In genomic region chr16:13819806-13820500, GRCm38 (mm10) we compare ENCODE assay signal across 8 mouse cellular contexts. TPM values are rescaled to one million over a fixed set of nuclear protein-coding genes. Genes with fewer than 3 reads are reported as not detected.
DNase-seq lines count a peak whose midpoint lies in the region; ATAC-seq and TF ChIP-seq lines count a peak whose summit lies in the region.

No protein-coding gene starts in this region.

- DNase-seq in cerebellum, adult 2 months: no peak
- DNase-seq in B cell, adult 2 months: peak; percentile 14 to 21
- no peak for DNase-seq in left cerebral cortex, postnatal 4 days
- DNase-seq in ovary, adult 18-20 months (ENCODE audit: low spot score): no peak

- H3K9me3 ChIP-seq in embryonic facial prominence, embryonic 12.5 days: no peaks in the 10 kb centered on the region
- H3K9me3 ChIP-seq in intestine, embryonic 15.5 days: no peaks in the 10 kb centered on the region
- H3K9me3 ChIP-seq in midbrain, embryonic 16.5 days (replicated peaks; ENCODE audit: control insufficient read depth, low read length, poor library complexity, severe bottlenecking): no peaks in the 10 kb centered on the region

- 20% methylated on average over 12 of the region's 12 CpGs for WGBS in cerebellum, adult 2 months
- WGBS in embryonic facial prominence, embryonic 12.5 days: 41% methylated on average over 12 of the region's 12 CpGs
- WGBS in intestine, embryonic 15.5 days: 23% methylated on average over 12 of the region's 12 CpGs
- WGBS in midbrain, embryonic 16.5 days: 32% methylated on average over 12 of the region's 12 CpGs

- H3K9ac ChIP-seq in embryonic facial prominence, embryonic 12.5 days: peak overlapping the region; percentile 78
- peak overlapping the region; percentile 83 for H3K9ac ChIP-seq in intestine, embryonic 15.5 days
- H3K9ac ChIP-seq in midbrain, embryonic 16.5 days (ENCODE audit: low read depth, low read length): peak overlapping the region; percentile 94

- no peaks in the 10 kb centered on the region for H3K27me3 ChIP-seq in cerebellum, adult 2 months (ENCODE audit: control insufficient read depth, insufficient read depth, low read length)
- H3K27me3 ChIP-seq in embryonic facial prominence, embryonic 12.5 days: no peaks in the 10 kb centered on the region
- no peaks in the 10 kb centered on the region for H3K27me3 ChIP-seq in intestine, embryonic 15.5 days (replicated peaks)
- H3K27me3 ChIP-seq in midbrain, embryonic 16.5 days (ENCODE audit: control insufficient read depth, insufficient read depth, low read depth, low read length): no peaks in the 10 kb centered on the region

- H3K4me3 ChIP-seq in cerebellum, adult 2 months (replicated peaks; ENCODE audit: insufficient read depth, low read depth, low read length): peak overlapping the region; percentile 68
- H3K4me3 ChIP-seq in embryonic facial prominence, embryonic 12.5 days: peak overlapping the region; percentile 81
- H3K4me3 ChIP-seq in intestine, embryonic 15.5 days (replicated peaks): peak overlapping the region; percentile 72
- peak overlapping the region; percentile 85 for H3K4me3 ChIP-seq in midbrain, embryonic 16.5 days (ENCODE audit: low read depth, low read length)

- 0 out of 2 replicates have a peak overlapping the region, but pooled peaks have one; percentile 40 for H3K27ac ChIP-seq in cerebellum, adult 2 months (ENCODE audit: insufficient read depth, low read length)
- H3K27ac ChIP-seq in embryonic facial prominence, embryonic 12.5 days: peak overlapping the region; percentile 97; the same call in 1 of the 2 replicates
- peak overlapping the region; percentile 90 for H3K27ac ChIP-seq in intestine, embryonic 15.5 days
- H3K27ac ChIP-seq in midbrain, embryonic 16.5 days (ENCODE audit: low read length): peak overlapping the region; percentile 90

- intact Hi-C loops in left cerebral cortex, postnatal 4 days (cut with DNase I): no loop called here

- H3K4me2 ChIP-seq in embryonic facial prominence, embryonic 12.5 days (replicated peaks): peak overlapping the region; percentile 67
- H3K4me2 ChIP-seq in intestine, embryonic 15.5 days (replicated peaks): peak overlapping the region; percentile 82
- H3K4me2 ChIP-seq in midbrain, embryonic 16.5 days (ENCODE audit: low read length): peak overlapping the region; percentile 73

- peaks cover 22% of the 10 kb centered on the region for H3K36me3 ChIP-seq in embryonic facial prominence, embryonic 12.5 days
- no peaks in the 10 kb centered on the region for H3K36me3 ChIP-seq in intestine, embryonic 15.5 days
- no peaks in the 10 kb centered on the region for H3K36me3 ChIP-seq in midbrain, embryonic 16.5 days (ENCODE audit: control insufficient read depth, insufficient read depth, low read length)

- no peak; the same call in 1 of the 2 replicates for ATAC-seq in cerebellum, adult (ENCODE audit: insufficient number of reproducible peaks, low FRiP score, low TSS enrichment)
- no peak for ATAC-seq in embryonic facial prominence, embryonic 12.5 days (ENCODE audit: insufficient number of reproducible peaks, insufficient read depth, low FRiP score, low TSS enrichment)
- no peak for ATAC-seq in intestine, embryonic 15.5 days
- no peak; the same call in 1 of the 2 replicates for ATAC-seq in midbrain, embryonic 16.5 days

- TF ChIP-seq POLR2A in cerebellum, adult 2 months (IDR thresholded peaks at IDR 0.05; ENCODE audit: borderline replicate concordance, insufficient read depth, low read length): no peak

- TF ChIP-seq CTCF in cerebellum, adult 2 months (IDR thresholded peaks at IDR 0.05; ENCODE audit: borderline replicate concordance, insufficient read depth, low read depth, low read length): no peak

- no peaks in the 10 kb centered on the region; the same call in 1 of the 2 replicates for H3K4me1 ChIP-seq in cerebellum, adult 2 months (ENCODE audit: control insufficient read depth, insufficient read depth, low read length)
- H3K4me1 ChIP-seq in embryonic facial prominence, embryonic 12.5 days: peaks cover 17% of the 10 kb centered on the region
- peaks cover 14% of the 10 kb centered on the region; the same call in 1 of the 2 replicates for H3K4me1 ChIP-seq in intestine, embryonic 15.5 days (replicated peaks)
- H3K4me1 ChIP-seq in midbrain, embryonic 16.5 days (ENCODE audit: control insufficient read depth, insufficient read depth, low read length): peaks cover 20% of the 10 kb centered on the region

RNA-seq across cellular contexts. Expression of gene Ntan1, which starts 1.3 kb away (rescaled TPM):
- polyA plus RNA-seq in cerebellum, adult 2 months (2012; rRNA removed): 120 and 121 TPM in 2 replicates
- polyA plus RNA-seq in embryonic facial prominence, embryonic 12.5 days (2016; fragmentation: Nextera tagmentation; extraction: Ambion mirVana): 208 and 214 TPM in 2 replicates
- polyA plus RNA-seq in intestine, embryonic 15.5 days (2015; fragmentation: Nextera tagmentation; extraction: Ambion mirVana): 147 and 152 TPM in 2 replicates
- polyA plus RNA-seq in midbrain, embryonic 16.5 days (2015; fragmentation: Nextera tagmentation; extraction: Ambion mirVana): 209 and 214 TPM in 2 replicates
- total RNA-seq in left cerebral cortex, postnatal 4 days (2021): 100 to 1,000 TPM; 107 to 109 TPM

RNA-seq across cellular contexts. Expression of gene Rrn3, which starts 39.4 kb away (rescaled TPM):
- polyA plus RNA-seq in cerebellum, adult 2 months (2012; rRNA removed): 35.8 and 39.1 TPM in 2 replicates
- 82.6 and 83.0 TPM in 2 replicates for polyA plus RNA-seq in embryonic facial prominence, embryonic 12.5 days (2016; fragmentation: Nextera tagmentation; extraction: Ambion mirVana)
- polyA plus RNA-seq in intestine, embryonic 15.5 days (2015; fragmentation: Nextera tagmentation; extraction: Ambion mirVana): 49.8 and 54.5 TPM in 2 replicates
- 88.3 and 96.1 TPM in 2 replicates for polyA plus RNA-seq in midbrain, embryonic 16.5 days (2015; fragmentation: Nextera tagmentation; extraction: Ambion mirVana)
- 10 to 100 TPM; 52.6 to 56.6 TPM for total RNA-seq in left cerebral cortex, postnatal 4 days (2021)

Comparison
In these comparisons a context has a peak if more than half of its experiments do, and no peak if none do; other contexts are left out.
1. DNase-seq: peak in B cell, adult 2 months (2 of 2); none in cerebellum, adult 2 months (0 of 2), left cerebral cortex, postnatal 4 days (single experiment) and ovary, adult 18-20 months (single experiment).
2. H3K27ac ChIP-seq: peak in every context shown above with its lines; median percentile 97 in embryonic facial prominence, embryonic 12.5 days; 90 in intestine, embryonic 15.5 days; 90 in midbrain, embryonic 16.5 days; 40 in cerebellum, adult 2 months.
3. Peak in every context shown above with its lines, with median percentiles within 50 percentile points of each other: H3K4me3 ChIP-seq, H3K4me2 ChIP-seq and H3K9ac ChIP-seq.